Mouse (Mus musculus) natural killer cell, adult 2 months (primary cell): ENCODE measurements around the gene Gfra1.

Experiments used
- DNase-seq, 2 experiments: peaks; one replicate each; pipeline ENCODE4 v3.0.0; 2022; ENCODE audit warnings: low spot score in 2 of 2

Gfra1 gene

GRCm38 (mm10) chr19:58254172-58254571 is 201.5 kb downstream of the Gfra1 start:
- no peak for DNase-seq

- no peak for DNase-seq
Observed at GRCm38 (mm10) chr19:58251698-58252097, 204.0 kb downstream of the Gfra1 start.

GRCm38 (mm10) chr19:58251095-58251494 is 204.6 kb downstream of the Gfra1 start:
- no peak for DNase-seq

GRCm38 (mm10) chr19:58250237-58250636 is 205.5 kb downstream of the Gfra1 start:
- no peak for DNase-seq

- DNase-seq = no peak
Observed at GRCm38 (mm10) chr19:58244148-58244547, 211.6 kb downstream of the Gfra1 start.

GRCm38 (mm10) chr19:58243604-58244003 is 212.1 kb downstream of the Gfra1 start:
- no peak for DNase-seq

- peak; percentile 2 to 18 for DNase-seq
Observed at GRCm38 (mm10) chr19:58238325-58238724, 217.4 kb downstream of the Gfra1 start.

GRCm38 (mm10) chr19:58227725-58228124 is 228.0 kb downstream of the Gfra1 start:
- no peak for DNase-seq

- DNase-seq = no peak
Observed at GRCm38 (mm10) chr19:58226882-58227281, 228.8 kb downstream of the Gfra1 start.

GRCm38 (mm10) chr19:58220061-58220831 is 235.5 kb downstream of the Gfra1 start:
- DNase-seq = no peak

GRCm38 (mm10) chr19:58217591-58217990 is 238.1 kb downstream of the Gfra1 start:
- DNase-seq = no peak

- DNase-seq = no peak
Observed at GRCm38 (mm10) chr19:58206496-58207044, 249.1 kb downstream of the Gfra1 start.

GRCm38 (mm10) chr19:58205470-58205869 is 250.2 kb downstream of the Gfra1 start:
- no peak for DNase-seq

- DNase-seq = no peak
Observed at GRCm38 (mm10) chr19:58202627-58203026, 253.1 kb downstream of the Gfra1 start.

- DNase-seq = no peak
Observed at GRCm38 (mm10) chr19:58199679-58200078, 256.0 kb downstream of the Gfra1 start.

GRCm38 (mm10) chr19:58193733-58194456 is 261.8 kb downstream of the Gfra1 start:
- DNase-seq = peak; percentile 2 to 8

- no peak for DNase-seq
Observed at GRCm38 (mm10) chr19:58190947-58191346, 264.8 kb downstream of the Gfra1 start.

GRCm38 (mm10) chr19:58186558-58186957 is 269.2 kb downstream of the Gfra1 start:
- DNase-seq = no peak
